Mouse (Mus musculus) intestine, embryonic 16.5 days (tissue): ENCODE data around the gene Amotl2. TPM values are rescaled to one million over a fixed set of nuclear protein-coding genes. Genes with fewer than 3 reads are reported as not detected.

Experiments
- ATAC-seq: fragments of 200-750 bp; cut with Nextera tagmentation; 2 replicates; pipeline ENCODE4 v1.8.0; 2017; ENCODE audit warnings: moderate TSS enrichment, moderate library complexity
- H3K27ac ChIP-seq: fragments of 300-500 bp; sonication (generic); 2 replicates; pipeline ENCODE4 v1.5.1; 2014; ENCODE audit warnings: mild to moderate bottlenecking, low read length
- H3K27me3 ChIP-seq: fragments of 300-500 bp; sonication (generic); replicated peaks from 2 replicates; pipeline ENCODE4 v1.6.1; 2014; ENCODE audit warnings: low read length, control low read depth, mixed read lengths; ENCODE audit not compliant: control insufficient read depth, insufficient read depth
- H3K36me3 ChIP-seq: fragments of 300-500 bp; sonication (generic); 2 replicates; pipeline ENCODE4 v1.6.1; 2014; ENCODE audit warnings: low read length, control low read depth; ENCODE audit not compliant: control insufficient read depth, insufficient read depth
- H3K4me1 ChIP-seq: fragments of 300-500 bp; sonication (generic); 2 replicates; pipeline ENCODE4 v1.6.1; 2014; ENCODE audit warnings: low read length, control low read depth, mixed read lengths; ENCODE audit not compliant: control insufficient read depth, insufficient read depth
- H3K4me2 ChIP-seq: fragments of 300-500 bp; sonication (generic); 2 replicates; pipeline ENCODE4 v1.6.1; 2014; ENCODE audit warnings: low read depth, low read length, control low read depth
- H3K4me3 ChIP-seq: fragments of 300-500 bp; sonication (generic); 2 replicates; pipeline ENCODE4 v1.5.1; 2014; ENCODE audit warnings: mild to moderate bottlenecking, low read length
- H3K9ac ChIP-seq: fragments of 300-500 bp; sonication (generic); 2 replicates; pipeline ENCODE4 v1.6.1; 2014; ENCODE audit warnings: low read depth, low read length
- H3K9me3 ChIP-seq: fragments of 300-500 bp; sonication (generic); 2 replicates; pipeline ENCODE4 v1.6.1; 2016; ENCODE audit warnings: low read length, control low read depth; ENCODE audit not compliant: control insufficient read depth
- WGBS: fragments of 180-500 bp; shearing (Covaris S2); extraction: QIAGEN DNeasy Blood & Tissue Kit; methylation state at CpG from one replicate; pipeline ENCODE4 v1.1.7; 2014; 5-methylcytosine and 5-hydroxymethylcytosine counted together
- polyA plus RNA-seq: library from polyadenylated mRNA; unstranded; fragments of >200 nt; fragmentation: Nextera tagmentation; extraction: Ambion mirVana; gene quantifications from 2 replicates; pipeline ENCODE4 v1.2.1, GENCODE M21; 2015

The Amotl2 gene
- 20.4 and 21.8 TPM in 2 replicates for polyA plus RNA-seq

DNA sequence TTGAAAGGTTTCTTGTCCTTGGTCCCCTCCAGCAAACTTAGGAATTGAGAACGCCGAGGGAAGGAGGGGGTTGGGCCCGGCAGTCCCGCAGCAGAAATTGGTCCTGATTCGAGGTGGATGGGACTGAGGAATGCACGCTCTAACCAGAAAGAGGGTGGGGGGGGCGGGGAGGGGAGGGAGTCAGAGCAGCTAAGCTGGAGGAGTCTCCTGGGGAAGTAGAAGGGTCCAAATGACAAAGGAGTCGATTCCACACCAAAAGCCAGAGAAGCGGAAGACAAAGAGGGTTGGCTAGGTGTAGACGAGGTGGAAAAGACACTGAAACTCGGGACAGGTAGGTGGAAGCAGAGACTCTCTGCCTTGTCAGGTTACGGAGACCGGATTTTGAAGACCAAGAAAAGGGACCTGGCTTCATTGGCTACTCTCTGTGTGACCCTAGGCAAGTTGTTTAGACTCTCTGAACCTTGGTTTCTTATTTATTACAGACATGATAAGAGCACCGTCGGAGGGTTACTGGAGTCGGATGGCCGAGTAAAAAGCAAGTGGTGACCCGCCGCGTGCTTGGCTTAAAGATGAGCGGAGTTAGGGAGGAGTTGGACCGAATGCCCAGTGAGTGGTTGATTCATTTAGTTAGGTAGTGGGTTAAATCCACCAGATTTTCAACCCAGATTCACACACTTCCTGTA is at the start of gene Amotl2:
Gene Amotl2, plus strand, starts transcription at position 192 of the 683 bp plus-strand sequence.
- peaks cover 46% of the 10 kb centered on the region for H3K4me1 ChIP-seq
- H3K36me3 ChIP-seq = 0 out of 2 replicates have a peak, but pooled peaks cover 4% of the 10 kb centered on the region
- no peak for ATAC-seq
- H3K27ac ChIP-seq = peak within 1 kb of the TSS; percentile 98
- WGBS = 14% methylated on average over 22 of the region's 22 CpGs
- H3K4me3 ChIP-seq = peak within 1 kb of the TSS; percentile 90
- H3K4me2 ChIP-seq = peak within 1 kb of the TSS; percentile 92
- H3K9me3 ChIP-seq = no peaks in the 10 kb centered on the region
- no peaks in the 10 kb centered on the region for H3K27me3 ChIP-seq
- H3K9ac ChIP-seq = peak within 1 kb of the TSS; percentile 97

DNA sequence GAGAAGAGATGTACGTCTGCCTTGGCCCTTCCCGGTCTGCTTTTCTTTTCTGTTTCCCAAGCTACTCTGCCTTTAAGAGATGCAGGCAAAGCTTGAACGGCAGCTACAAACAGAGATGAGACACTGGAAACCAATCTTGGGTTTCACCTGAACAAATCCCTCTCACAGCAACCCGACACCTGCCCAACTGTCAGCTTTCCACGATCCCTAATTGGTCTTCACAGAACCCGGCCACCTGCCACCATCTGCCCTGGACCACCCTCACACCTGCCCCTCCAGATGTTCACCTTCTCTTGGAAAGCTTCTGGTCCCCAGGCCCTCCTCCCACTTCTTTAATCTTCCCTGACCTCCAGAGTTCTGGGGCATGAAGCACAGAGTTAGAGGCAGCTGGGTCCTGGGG is 48.4 kb upstream of the Amotl2 start:
- 40% methylated on average over 6 of the region's 6 CpGs for WGBS
- H3K27me3 ChIP-seq = no peaks in the 10 kb centered on the region
- ATAC-seq = no peak
- H3K4me3 ChIP-seq = no peak overlapping the region
- no peaks in the 10 kb centered on the region for H3K9me3 ChIP-seq
- H3K4me2 ChIP-seq = no peak overlapping the region
- H3K27ac ChIP-seq = no peak overlapping the region
- peaks cover 5% of the 10 kb centered on the region; the same call in 1 of the 2 replicates for H3K4me1 ChIP-seq
- no peaks in the 10 kb centered on the region for H3K36me3 ChIP-seq
- no peak overlapping the region for H3K9ac ChIP-seq

- WGBS = 88% methylated on average over 12 of the region's 12 CpGs
- no peak overlapping the region for H3K4me3 ChIP-seq
- no peak overlapping the region for H3K4me2 ChIP-seq
- no peaks in the 10 kb centered on the region for H3K27me3 ChIP-seq
- H3K4me1 ChIP-seq = peaks cover 5% of the 10 kb centered on the region; the same call in 1 of the 2 replicates
- no peak for ATAC-seq
- no peak overlapping the region for H3K9ac ChIP-seq
- no peak overlapping the region for H3K27ac ChIP-seq
- H3K36me3 ChIP-seq = no peaks in the 10 kb centered on the region
- no peaks in the 10 kb centered on the region for H3K9me3 ChIP-seq
These were observed 47.6 kb upstream of the Amotl2 start for GRCm38 (mm10) chr9:102668906-102669305.

DNA sequence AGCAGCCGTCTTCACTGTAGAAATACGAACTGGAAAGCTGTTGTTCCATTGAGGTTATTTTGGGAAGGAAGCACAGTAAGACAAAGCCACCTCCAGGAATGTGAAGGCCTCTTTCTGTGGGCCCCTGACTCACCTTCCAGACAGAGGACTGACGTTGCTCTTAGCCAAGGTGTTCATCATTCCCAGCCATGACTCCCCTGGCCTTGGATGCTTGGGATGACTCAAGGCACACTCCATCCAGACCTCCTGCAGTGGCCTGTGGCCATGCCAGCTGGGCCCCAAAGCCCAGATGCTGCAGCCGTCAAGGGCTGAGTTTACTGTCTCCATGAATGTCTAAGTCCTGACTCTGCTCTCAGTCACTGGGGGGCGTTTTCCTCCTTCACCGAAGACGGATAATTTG is 43.1 kb upstream of the Amotl2 start:
- Histone ChIP-seq H3K27ac (no peak overlapping the region), H3K4me2 (no peak overlapping the region), H3K9me3 (no peaks in the 10 kb centered on the region), H3K4me1 (peaks cover 5% of the 10 kb centered on the region; the same call in 1 of the 2 replicates), H3K27me3 (no peaks in the 10 kb centered on the region), H3K4me3 (no peak overlapping the region), H3K9ac (no peak overlapping the region), H3K36me3 (no peaks in the 10 kb centered on the region)
- no peak for ATAC-seq
- 72% methylated on average over 7 of the region's 7 CpGs for WGBS

GRCm38 (mm10) chr9:102675922-102676321 is 40.5 kb upstream of the Amotl2 start:
- no peak overlapping the region for H3K4me3 ChIP-seq
- H3K9me3 ChIP-seq = no peaks in the 10 kb centered on the region
- 71% methylated on average over 5 of the region's 5 CpGs for WGBS
- no peaks in the 10 kb centered on the region for H3K27me3 ChIP-seq
- no peak overlapping the region for H3K27ac ChIP-seq
- H3K4me2 ChIP-seq = no peak overlapping the region
- H3K36me3 ChIP-seq = no peaks in the 10 kb centered on the region
- H3K4me1 ChIP-seq = peaks cover 5% of the 10 kb centered on the region; the same call in 1 of the 2 replicates
- H3K9ac ChIP-seq = no peak overlapping the region
- ATAC-seq = peak; percentile 58

DNA sequence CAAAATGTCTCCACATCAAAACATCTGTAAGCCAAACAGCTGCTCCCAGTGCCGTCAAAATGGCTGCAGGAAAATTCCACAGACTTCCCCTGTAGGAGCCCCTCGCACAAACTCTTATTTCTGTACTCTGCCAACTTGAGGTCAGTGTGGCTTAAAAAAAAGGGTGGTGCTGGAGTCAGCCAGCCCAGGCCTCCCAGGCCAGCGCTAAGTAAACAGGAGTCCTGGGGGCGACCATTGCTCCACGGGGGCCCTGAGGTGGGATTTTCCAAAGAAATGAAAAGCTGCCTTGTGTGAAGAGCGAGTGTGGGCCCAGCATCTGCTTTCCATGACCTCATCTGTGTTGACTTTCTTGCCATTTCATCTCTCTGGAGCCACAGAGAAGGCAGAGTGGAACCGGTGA is 35.0 kb upstream of the Amotl2 start:
- no peaks in the 10 kb centered on the region for H3K9me3 ChIP-seq
- H3K4me3 ChIP-seq = no peak overlapping the region
- no peaks in the 10 kb centered on the region for H3K36me3 ChIP-seq
- H3K4me1 ChIP-seq = no peaks in the 10 kb centered on the region; the same call in 1 of the 2 replicates
- ATAC-seq = no peak
- no peaks in the 10 kb centered on the region for H3K27me3 ChIP-seq
- H3K9ac ChIP-seq = no peak overlapping the region
- H3K4me2 ChIP-seq = no peak overlapping the region
- no peak overlapping the region for H3K27ac ChIP-seq
- WGBS = 29% methylated on average over 7 of the region's 7 CpGs

DNA sequence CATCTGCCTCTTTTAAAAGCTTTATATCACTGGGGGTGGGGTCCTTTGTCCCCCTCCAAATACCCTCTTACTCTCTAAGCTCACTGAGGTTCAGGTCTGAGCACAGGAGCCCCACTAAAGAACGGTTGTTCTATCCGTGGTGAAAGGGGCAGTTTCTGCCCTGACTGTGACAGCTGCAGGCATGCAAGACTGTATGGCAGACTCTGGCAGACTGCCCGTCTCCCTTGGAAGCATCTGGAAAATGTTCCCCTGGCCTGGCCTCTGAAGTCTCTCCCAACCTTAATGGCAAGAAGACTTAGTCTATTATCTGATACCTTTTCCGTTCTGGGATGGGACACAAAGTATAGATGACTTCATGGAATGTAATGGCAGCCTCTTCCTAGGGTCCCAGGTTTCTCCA is 28.5 kb upstream of the Amotl2 start:
- H3K27me3 ChIP-seq = no peaks in the 10 kb centered on the region
- H3K4me3 ChIP-seq = no peak overlapping the region
- no peak overlapping the region for H3K4me2 ChIP-seq
- H3K9me3 ChIP-seq = no peaks in the 10 kb centered on the region
- no peaks in the 10 kb centered on the region for H3K36me3 ChIP-seq
- 34% methylated on average over 4 of the region's 4 CpGs for WGBS
- peaks cover 27% of the 10 kb centered on the region for H3K4me1 ChIP-seq
- H3K9ac ChIP-seq = no peak overlapping the region
- ATAC-seq = no peak
- no peak overlapping the region for H3K27ac ChIP-seq

- H3K36me3 ChIP-seq = no peaks in the 10 kb centered on the region
- H3K9me3 ChIP-seq = no peaks in the 10 kb centered on the region
- 5% methylated on average over 13 of the region's 13 CpGs for WGBS
- peak overlapping the region; percentile 71 for H3K9ac ChIP-seq
- H3K4me1 ChIP-seq = peaks cover 30% of the 10 kb centered on the region
- H3K27me3 ChIP-seq = no peaks in the 10 kb centered on the region
- peak overlapping the region; percentile 59 for H3K4me3 ChIP-seq
- peak overlapping the region; percentile 100 for H3K4me2 ChIP-seq
- peak; percentile 75 for ATAC-seq
- H3K27ac ChIP-seq = peak overlapping the region; percentile 52
These were observed 27.0 kb upstream of the Amotl2 start for GRCm38 (mm10) chr9:102689406-102689939.

- Histone ChIP-seq H3K36me3 (no peaks in the 10 kb centered on the region), H3K4me2 (peak overlapping the region; percentile 100), H3K9me3 (no peaks in the 10 kb centered on the region), H3K4me1 (peaks cover 30% of the 10 kb centered on the region), H3K4me3 (peak overlapping the region; percentile 59), H3K27ac (peak overlapping the region; percentile 52), H3K27me3 (no peaks in the 10 kb centered on the region), H3K9ac (peak overlapping the region; percentile 71)
- ATAC-seq = peak; percentile 83
- 1% methylated on average over 44 of the region's 44 CpGs for WGBS
These were observed 26.4 kb upstream of the Amotl2 start for GRCm38 (mm10) chr9:102689940-102690642.
